Mouse (Mus musculus): ENCODE results near the gene Rnf152.

- no peak for TF ChIP-seq CTCF (IDR thresholded peaks at IDR 0.05; ENCODE audit: borderline replicate concordance, control insufficient read depth, extremely low read depth, insufficient read depth, low read length, poor library complexity)
- TF ChIP-seq POLR2A (IDR thresholded peaks at IDR 0.05; ENCODE audit: control insufficient read depth, extremely low read depth, insufficient read depth, low read length, poor library complexity): no peak
Measured at GRCm38 (mm10) chr1:105356291-105357011, at the start of gene Rnf152.

Measured in thymus, adult 2 months (tissue).